Mouse (Mus musculus): ENCODE results near the gene Atpaf2.

DNA sequence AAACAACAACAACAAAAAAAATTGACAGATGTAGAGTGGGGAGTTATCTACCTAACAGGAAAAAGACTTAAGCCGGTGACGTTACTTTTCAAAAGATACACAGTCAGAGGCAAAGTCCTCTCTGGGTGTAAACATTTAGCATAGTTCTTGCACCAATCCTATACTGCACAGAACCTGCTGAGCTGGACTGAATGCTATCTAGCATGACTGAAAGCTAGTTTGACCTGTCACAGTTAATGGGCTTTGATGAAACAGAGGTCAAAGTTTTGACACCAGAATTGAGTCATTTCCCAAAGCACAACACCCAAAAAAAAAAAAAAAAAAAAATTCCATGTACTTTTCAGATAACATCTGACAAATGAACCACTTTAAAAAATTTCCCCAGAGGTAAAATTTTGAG lies 62.3 kb downstream of the Atpaf2 start:
- TF ChIP-seq CTCF (IDR thresholded peaks at IDR 0.05; ENCODE audit: low read depth, low read length) (no peak), POLR2A (IDR thresholded peaks at IDR 0.05; ENCODE audit: borderline replicate concordance, low read depth, low read length) (no peak)
